Mouse (Mus musculus) forebrain, postnatal 0 days (tissue): ENCODE results near the gene P2ry14. TPM values are rescaled to one million over a fixed set of nuclear protein-coding genes. Genes with fewer than 3 reads are reported as not detected.
A peak's percentile ranks its signal among the peaks of the same experiment; 100 is the strongest.
"Not testable (repeated sequence)": the region's sequence is repeated elsewhere in the genome, so short reads cannot be mapped to it uniquely, and the experiment has no call there.

Experiments
- ATAC-seq: fragments of 200-750 bp; cut with Nextera tagmentation; 2 replicates; pipeline ENCODE4 v1.8.0; 2017; ENCODE audit warnings: mild to moderate bottlenecking, moderate library complexity
- DNase-seq: peaks from one replicate; pipeline ENCODE4 v3.0.0-alpha.2; 2015
- H3K27ac ChIP-seq: fragments of 300-500 bp; sonication (generic); 2 replicates; pipeline ENCODE4 v1.5.1; 2014; ENCODE audit warnings: low read depth, mild to moderate bottlenecking, antibody characterized with exemption, low read length, moderate library complexity, mixed read lengths
- H3K27me3 ChIP-seq: fragments of 300-500 bp; sonication (generic); 2 replicates; pipeline ENCODE4 v1.6.1; 2014; ENCODE audit warnings: mild to moderate bottlenecking, low read length, mixed read lengths; ENCODE audit not compliant: insufficient read depth
- H3K36me3 ChIP-seq: fragments of 300-500 bp; sonication (generic); 2 replicates; pipeline ENCODE4 v1.6.1; 2014; ENCODE audit warnings: mild to moderate bottlenecking, moderate library complexity; ENCODE audit not compliant: insufficient read depth
- H3K4me1 ChIP-seq: fragments of 300-500 bp; sonication (generic); 2 replicates; pipeline ENCODE4 v1.6.1; 2014; ENCODE audit warnings: antibody characterized with exemption; ENCODE audit not compliant: insufficient read depth
- H3K4me2 ChIP-seq: fragments of 300-500 bp; sonication (generic); 2 replicates; pipeline ENCODE4 v1.6.1; 2014; ENCODE audit warnings: low read depth, mild to moderate bottlenecking, moderate library complexity
- H3K4me3 ChIP-seq: fragments of 300-500 bp; sonication (generic); 2 replicates; pipeline ENCODE4 v1.5.1; 2014; ENCODE audit warnings: low read depth, low read length, mixed read lengths
- H3K9ac ChIP-seq: fragments of 300-500 bp; sonication (generic); 2 replicates; pipeline ENCODE4 v1.6.1; 2014; ENCODE audit warnings: mild to moderate bottlenecking
- H3K9me3 ChIP-seq: fragments of 300-500 bp; sonication (generic); 2 replicates; pipeline ENCODE4 v1.6.1; 2016; ENCODE audit warnings: low read length
- CTCF ChIP-seq: sonication (generic); IDR thresholded peaks from 2 replicates; pipeline ENCODE4 v1.5.1; 2016; ENCODE audit warnings: antibody characterized with exemption, control low read depth, low read depth
- WGBS: fragments of 180-500 bp; shearing (Covaris S2); extraction: QIAGEN DNeasy Blood & Tissue Kit; methylation state at CpG from one replicate; pipeline ENCODE4 v1.1.7; 2014; 5-methylcytosine and 5-hydroxymethylcytosine counted together
- polyA plus RNA-seq: library from polyadenylated mRNA; unstranded; fragments of >200 nt; fragmentation: Nextera tagmentation; extraction: Ambion mirVana; gene quantifications from 2 replicates; pipeline ENCODE4 v1.2.1, GENCODE M21; 2015
- total RNA-seq: library from RNA; depleted of rRNA; stranded (reverse); fragments of >200 nt; gene quantifications from 2 replicates; pipeline ENCODE4 v1.2.3, GENCODE M21; 2014

Gene P2ry14
- total and polyA plus RNA-seq, 2 experiments from 2014 or later: 2.6 to 3.2 TPM

- WGBS: 35% methylated on average over 7 of the region's 7 CpGs
- DNase-seq (no peak), ATAC-seq (no peak)
- Histone ChIP-seq H3K4me3 (no peak overlapping the region), H3K9me3 (no peaks in the 10 kb centered on the region), H3K4me2 (no peak overlapping the region), H3K36me3 (no peaks in the 10 kb centered on the region), H3K27me3 (no peaks in the 10 kb centered on the region), H3K4me1 (no peaks in the 10 kb centered on the region), H3K9ac (no peak overlapping the region), H3K27ac (no peak overlapping the region)
- no peak for TF ChIP-seq CTCF
These were observed 72.5 kb downstream of the P2ry14 start for GRCm38 (mm10) chr3:59080919-59081318.

DNA sequence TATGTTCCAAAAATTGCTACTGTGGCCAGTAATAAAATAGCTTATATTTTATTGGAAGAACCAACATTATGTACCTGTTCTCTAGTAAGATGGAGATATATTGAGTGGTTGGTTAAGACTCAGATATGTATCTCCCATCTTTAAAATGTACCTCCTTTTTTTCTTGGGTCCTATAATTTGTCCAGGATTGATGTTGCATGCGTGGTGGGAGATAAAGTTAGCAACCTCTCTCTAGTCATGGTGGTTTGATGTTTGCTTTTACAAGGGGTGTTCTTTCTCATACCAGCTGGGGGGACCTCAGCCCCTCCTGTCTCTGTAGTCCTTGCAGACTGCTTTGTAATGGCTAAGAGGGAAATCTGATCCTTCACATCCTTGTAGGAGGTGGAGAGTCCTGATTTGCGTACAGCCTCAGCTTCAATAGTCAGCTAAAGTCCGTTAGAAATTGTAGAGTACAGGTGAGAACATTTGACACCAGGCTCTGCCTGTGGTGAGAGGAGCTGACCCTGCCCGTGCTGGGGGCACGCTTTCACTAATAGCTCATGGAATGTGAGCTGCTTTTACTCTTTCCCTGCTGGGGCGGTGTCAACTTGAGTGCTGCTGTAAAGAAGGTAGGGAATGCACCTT, 73.0 kb downstream of the P2ry14 start:
- no peak for TF ChIP-seq CTCF
- Histone ChIP-seq H3K4me3 (no peak overlapping the region), H3K36me3 (no peaks in the 10 kb centered on the region), H3K27me3 (no peaks in the 10 kb centered on the region), H3K9me3 (no peaks in the 10 kb centered on the region), H3K27ac (no peak overlapping the region), H3K9ac (no peak overlapping the region), H3K4me1 (no peaks in the 10 kb centered on the region), H3K4me2 (no peak overlapping the region)
- WGBS: 30% methylated on average over 6 of the region's 6 CpGs
- ATAC-seq (no peak), DNase-seq (no peak)

- H3K9me3 ChIP-seq: no peaks in the 10 kb centered on the region
- DNase-seq: peak; percentile 39
- H3K4me1 ChIP-seq: no peaks in the 10 kb centered on the region
- H3K36me3 ChIP-seq: no peaks in the 10 kb centered on the region
- 0 out of 2 replicates have a peak, but pooled peaks have one; percentile 47 for ATAC-seq
- no peak overlapping the region for H3K27ac ChIP-seq
- no peaks in the 10 kb centered on the region for H3K27me3 ChIP-seq
- TF ChIP-seq CTCF: peak; percentile 65
- 36% methylated on average over 4 of the region's 4 CpGs for WGBS
- no peak overlapping the region for H3K4me3 ChIP-seq
- H3K9ac ChIP-seq: no peak overlapping the region
- H3K4me2 ChIP-seq: no peak overlapping the region
These were observed 74.1 kb downstream of the P2ry14 start for GRCm38 (mm10) chr3:59079327-59079726.

DNA sequence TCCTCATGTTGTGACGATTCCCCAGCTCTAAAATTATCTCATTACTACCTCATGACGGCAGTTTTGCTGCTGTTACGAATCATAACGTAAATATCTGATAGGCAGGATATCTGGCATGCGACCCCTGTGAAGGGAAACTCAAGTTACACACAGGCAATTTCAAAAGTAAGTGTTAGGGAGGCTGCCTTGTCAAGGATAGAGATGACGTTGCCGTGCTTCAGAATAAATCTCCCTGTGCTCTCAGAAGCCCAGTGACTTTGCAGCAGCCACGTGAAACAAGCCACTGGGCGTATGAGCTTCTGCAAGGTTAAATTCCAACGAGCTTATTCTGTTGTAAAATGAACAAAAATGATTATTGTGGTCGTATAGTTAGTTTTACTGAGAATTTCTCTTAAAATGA, 74.8 kb downstream of the P2ry14 start:
- no peaks in the 10 kb centered on the region for H3K27me3 ChIP-seq
- no peak for ATAC-seq
- no peak overlapping the region for H3K27ac ChIP-seq
- WGBS: 85% methylated on average over 11 of the region's 11 CpGs
- no peak overlapping the region for H3K9ac ChIP-seq
- no peak for DNase-seq
- TF ChIP-seq CTCF: no peak
- peaks cover 1% of the 10 kb centered on the region; the same call in 1 of the 2 replicates for H3K36me3 ChIP-seq
- H3K4me1 ChIP-seq: no peaks in the 10 kb centered on the region
- H3K9me3 ChIP-seq: no peaks in the 10 kb centered on the region
- H3K4me2 ChIP-seq: no peak overlapping the region
- H3K4me3 ChIP-seq: no peak overlapping the region

DNA sequence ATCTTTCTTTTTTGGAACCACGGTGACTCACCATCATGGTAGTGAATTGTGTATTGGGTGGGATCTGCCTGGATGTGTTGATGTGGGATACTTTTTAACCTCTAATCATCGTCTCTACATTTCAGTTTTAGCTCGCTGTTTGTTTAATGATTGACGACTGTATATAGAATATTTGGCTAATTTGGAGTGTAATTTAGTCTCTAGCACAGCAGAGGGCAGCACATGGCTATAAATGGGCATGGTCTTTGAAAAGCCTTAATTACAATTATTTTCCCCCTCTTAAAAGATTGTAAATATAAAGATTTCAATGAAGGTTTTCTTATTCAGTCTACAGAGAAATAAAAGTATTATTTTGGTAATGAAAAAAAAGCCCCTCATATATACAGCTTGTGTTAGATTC, 76.1 kb downstream of the P2ry14 start:
- 57% methylated on average over 4 of the region's 4 CpGs for WGBS
- Histone ChIP-seq H3K4me3 (no peak overlapping the region), H3K9me3 (no peaks in the 10 kb centered on the region), H3K36me3 (peaks cover 4% of the 10 kb centered on the region; the same call in 1 of the 2 replicates), H3K4me2 (no peak overlapping the region), H3K27me3 (no peaks in the 10 kb centered on the region), H3K9ac (no peak overlapping the region), H3K27ac (no peak overlapping the region), H3K4me1 (no peaks in the 10 kb centered on the region)
- peak; percentile 64 for TF ChIP-seq CTCF
- DNase-seq (peak; percentile 53), ATAC-seq (peak; percentile 25; the same call in 1 of the 2 replicates)

DNA sequence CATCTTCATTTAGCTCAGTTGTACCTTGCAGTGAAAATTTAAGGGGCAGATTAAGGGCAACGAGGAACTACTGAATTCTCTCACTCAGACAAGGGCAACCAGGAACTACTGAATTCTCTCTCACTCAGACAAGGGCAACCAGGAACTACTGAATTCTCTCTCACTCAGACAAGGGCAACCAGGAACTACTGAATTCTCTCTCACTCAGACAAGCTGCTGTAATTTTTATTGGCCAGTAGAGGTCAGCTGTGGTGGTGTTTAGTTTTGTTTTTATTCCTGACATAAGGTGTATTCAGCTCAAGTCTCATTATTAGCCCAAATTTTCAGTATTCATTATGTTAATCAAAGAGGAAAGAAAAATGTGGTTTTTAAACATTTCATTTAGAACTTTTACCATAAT, 84.3 kb downstream of the P2ry14 start:
- H3K4me1 ChIP-seq, H3K4me2 ChIP-seq, H3K9ac ChIP-seq, H3K27ac ChIP-seq, ATAC-seq, H3K4me3 ChIP-seq, H3K9me3 ChIP-seq, H3K27me3 ChIP-seq, DNase-seq, H3K36me3 ChIP-seq: not testable (repeated sequence)
- WGBS: 89% methylated on average over 1 of the region's 1 CpGs

GRCm38 (mm10) chr3:59066558-59067294, 86.7 kb downstream of the P2ry14 start:
- no peak for TF ChIP-seq CTCF
- 0 out of 2 replicates have a peak, but pooled peaks have one; percentile 32 for ATAC-seq
- H3K27ac ChIP-seq: no peak overlapping the region
- H3K4me3 ChIP-seq: no peak overlapping the region
- no peaks in the 10 kb centered on the region for H3K4me1 ChIP-seq
- H3K9me3 ChIP-seq: no peaks in the 10 kb centered on the region
- peak; percentile 2 for DNase-seq
- H3K4me2 ChIP-seq: no peak overlapping the region
- no peaks in the 10 kb centered on the region for H3K36me3 ChIP-seq
- 69% methylated on average over 8 of the region's 8 CpGs for WGBS
- no peaks in the 10 kb centered on the region for H3K27me3 ChIP-seq
- no peak overlapping the region for H3K9ac ChIP-seq
